In genomic region chr1:134454904-134455824, GRCm38 (mm10) we compare ENCODE assay signal across 7 mouse cellular contexts. TPM values are rescaled to one million over a fixed set of nuclear protein-coding genes. Genes with fewer than 3 reads are reported as not detected.
DNase-seq lines count a peak whose midpoint lies in the region; ATAC-seq lines count a peak whose summit lies in the region.

Gene Klhl12, plus strand, starts transcription at chr1:134455531.

- H3K9me3 ChIP-seq in intestine, embryonic 16.5 days (ENCODE audit: control insufficient read depth, low read length), result no peaks in the 10 kb centered on the region
- H3K9me3 ChIP-seq in midbrain, embryonic 11.5 days (ENCODE audit: control insufficient read depth, low read length), result no peaks in the 10 kb centered on the region

- H3K27ac ChIP-seq in intestine, embryonic 16.5 days (ENCODE audit: low read length), result peak within 1 kb of the TSS; percentile 74
- peak within 1 kb of the TSS; percentile 25; the same call in 1 of the 2 replicates for H3K27ac ChIP-seq in midbrain, embryonic 11.5 days (ENCODE audit: low read depth, low read length)

- no peaks in the 10 kb centered on the region for H3K36me3 ChIP-seq in intestine, embryonic 16.5 days (ENCODE audit: control insufficient read depth, insufficient read depth, low read length)
- H3K36me3 ChIP-seq in midbrain, embryonic 11.5 days (ENCODE audit: control insufficient read depth, insufficient read depth, low read length), result peaks cover 2% of the 10 kb centered on the region; the same call in 1 of the 2 replicates

- peak; percentile 96 for DNase-seq in adrenal gland, adult 2 months
- peak; percentile 87 for DNase-seq in embryo, embryonic 11.5 days (ENCODE audit: low read depth, low spot score)
- DNase-seq in gastrocnemius, postnatal 36 days, result peak; percentile 89 to 92
- DNase-seq in left cerebral cortex, postnatal 36 days (ENCODE audit: low spot score in 2 of 2), result peak; percentile 96 to 97
- peak; percentile 100 for DNase-seq in midbrain, embryonic 11.5 days (ENCODE audit: low spot score, missing footprints)
- DNase-seq in skeletal muscle tissue, adult 2 months (ENCODE audit: low read depth, low spot score), result peak; percentile 88

- peak within 1 kb of the TSS; percentile 99 for H3K4me3 ChIP-seq in intestine, embryonic 16.5 days (ENCODE audit: low read length)
- peak within 1 kb of the TSS; percentile 96 for H3K4me3 ChIP-seq in midbrain, embryonic 11.5 days (ENCODE audit: low read depth, low read length)

- peaks cover 5% of the 10 kb centered on the region; the same call in 1 of the 2 replicates for H3K4me1 ChIP-seq in intestine, embryonic 16.5 days (ENCODE audit: control insufficient read depth, insufficient read depth, low read length)
- peaks cover 10% of the 10 kb centered on the region; the same call in 1 of the 2 replicates for H3K4me1 ChIP-seq in midbrain, embryonic 11.5 days (ENCODE audit: control insufficient read depth, insufficient read depth, low read length)

- H3K27me3 ChIP-seq in intestine, embryonic 16.5 days (replicated peaks; ENCODE audit: control insufficient read depth, insufficient read depth, low read length), result no peaks in the 10 kb centered on the region
- no peaks in the 10 kb centered on the region for H3K27me3 ChIP-seq in midbrain, embryonic 11.5 days (ENCODE audit: control insufficient read depth, insufficient read depth, low read length)

- H3K9ac ChIP-seq in intestine, embryonic 16.5 days (ENCODE audit: low read depth, low read length), result peak within 1 kb of the TSS; percentile 98
- peak within 1 kb of the TSS; percentile 96 for H3K9ac ChIP-seq in midbrain, embryonic 11.5 days (ENCODE audit: low read length)

- WGBS in intestine, embryonic 16.5 days, result under 1% methylated on average over 61 of the region's 61 CpGs
- 1% methylated on average over 60 of the region's 61 CpGs for WGBS in midbrain, embryonic 11.5 days

- intact Hi-C loops in gastrocnemius, postnatal 36 days (cut with DNase I), result loop anchor here (2.0 to 5.0 kb wide), 3 partner anchors 38 to 94 kb away; partner anchors contain the start of gene Tmem183a
- intact Hi-C loops in left cerebral cortex, postnatal 36 days (cut with DNase I), result loop anchor here (2.0 kb wide), 1 partner anchor 94 kb away; the partner anchor contains the start of gene Tmem183a

- H3K4me2 ChIP-seq in intestine, embryonic 16.5 days (ENCODE audit: low read depth, low read length), result peak within 1 kb of the TSS; percentile 75
- H3K4me2 ChIP-seq in midbrain, embryonic 11.5 days, result peak within 1 kb of the TSS; percentile 50

- peak; percentile 99 for ATAC-seq in intestine, embryonic 16.5 days
- ATAC-seq in midbrain, embryonic 11.5 days (ENCODE audit: low FRiP score), result peak; percentile 96

RNA-seq across cellular contexts. Expression of gene Klhl12, which starts in this region (rescaled TPM):
- total RNA-seq in adrenal gland, adult 2 months (2021), result 10 to 100 TPM; 17.0 to 20.9 TPM
- 3.6 and 4.7 TPM in 2 replicates for polyA plus RNA-seq in adrenal gland, adult 2 months (2012; rRNA removed)
- total RNA-seq in gastrocnemius, postnatal 36 days (2021), result 10 to 100 TPM; 14.4 to 15.1 TPM
- 19.0 and 20.5 TPM in 2 replicates for polyA plus RNA-seq in intestine, embryonic 16.5 days (2015; fragmentation: Nextera tagmentation; extraction: Ambion mirVana)
- 10 to 100 TPM; 36.4 to 37.1 TPM for total RNA-seq in left cerebral cortex, postnatal 36 days (2021)
- 31.0 and 31.7 TPM in 2 replicates for polyA plus RNA-seq in midbrain, embryonic 11.5 days (2014; fragmentation: Nextera tagmentation; extraction: Ambion mirVana)

Comparison
In these comparisons a context has a peak if more than half of its experiments do, and no peak if none do; other contexts are left out.
1. Peak in every context shown above with its lines: DNase-seq, ATAC-seq, H3K4me3 ChIP-seq and H3K27ac ChIP-seq.